Mouse (Mus musculus): ENCODE measurements around the gene Adprm. TPM values are rescaled to one million over a fixed set of nuclear protein-coding genes. Genes with fewer than 3 reads are reported as not detected.
A peak's percentile ranks its signal among the peaks of the same experiment; 100 is the strongest.
"Not testable (repeated sequence)": the region's sequence is repeated elsewhere in the genome, so short reads cannot be mapped to it uniquely, and the experiment has no call there.

Adprm gene
- polyA plus RNA-seq, 1 experiment, result 15.4 TPM

- Histone ChIP-seq H3K4me1 (ENCODE audit: control insufficient read depth, insufficient read depth, low read length) (no peaks in the 10 kb centered on the region), H3K27ac (ENCODE audit: control insufficient read depth, insufficient read depth, low read depth, low read length, poor library complexity) (no peak overlapping the region), H3K4me3 (replicated peaks; ENCODE audit: control insufficient read depth, low read depth, low read length) (no peak overlapping the region)
- TF ChIP-seq POLR2A (IDR thresholded peaks at IDR 0.05; ENCODE audit: borderline replicate concordance, control insufficient read depth, low read depth, low read length), result no peak
- 0 out of 2 replicates have a peak, but pooled peaks have one; percentile 1 for TF ChIP-seq CTCF (IDR thresholded peaks at IDR 0.05; ENCODE audit: control insufficient read depth, insufficient read depth, low read length)
- 44% methylated on average over 16 of the region's 16 CpGs for WGBS
Observed at GRCm38 (mm10) chr11:67030904-67031602, 21.3 kb downstream of the Adprm start.

- Histone ChIP-seq H3K4me1 (ENCODE audit: control insufficient read depth, insufficient read depth, low read length) (no peaks in the 10 kb centered on the region), H3K27ac (ENCODE audit: control insufficient read depth, insufficient read depth, low read depth, low read length, poor library complexity) (peak within 1 kb of the TSS; percentile 43), H3K4me3 (replicated peaks; ENCODE audit: control insufficient read depth, low read depth, low read length) (peak within 1 kb of the TSS; percentile 66)
- WGBS, result under 1% methylated on average over 35 of the region's 35 CpGs
- TF ChIP-seq CTCF (IDR thresholded peaks at IDR 0.05; ENCODE audit: control insufficient read depth, insufficient read depth, low read length) (peak; percentile 86), POLR2A (IDR thresholded peaks at IDR 0.05; ENCODE audit: borderline replicate concordance, control insufficient read depth, low read depth, low read length) (peak; percentile 65; the same call in 1 of the 2 replicates)
Observed at GRCm38 (mm10) chr11:67024867-67025477, 27.4 kb downstream of the Adprm start, which contains the start of gene Tmem220. TSS of gene Tmem220 (plus strand) at chr11:67025154.

- H3K4me1 ChIP-seq (ENCODE audit: control insufficient read depth, insufficient read depth, low read length), result no peaks in the 10 kb centered on the region
- 48% methylated on average over 6 of the region's 6 CpGs for WGBS
- no peak overlapping the region for H3K4me3 ChIP-seq (replicated peaks; ENCODE audit: control insufficient read depth, low read depth, low read length)
- no peak overlapping the region for H3K27ac ChIP-seq (ENCODE audit: control insufficient read depth, insufficient read depth, low read depth, low read length, poor library complexity)
- no peak for TF ChIP-seq CTCF (IDR thresholded peaks at IDR 0.05; ENCODE audit: control insufficient read depth, insufficient read depth, low read length)
Observed at GRCm38 (mm10) chr11:67023802-67024340, 28.5 kb downstream of the Adprm start.

- H3K4me3 ChIP-seq (replicated peaks; ENCODE audit: control insufficient read depth, low read depth, low read length); H3K4me1 ChIP-seq (ENCODE audit: control insufficient read depth, insufficient read depth, low read length); H3K27ac ChIP-seq (ENCODE audit: control insufficient read depth, insufficient read depth, low read depth, low read length, poor library complexity): not testable (repeated sequence)
- WGBS, result 42% methylated on average over 1 of the region's 1 CpGs
Observed at GRCm38 (mm10) chr11:67023191-67023590, 29.2 kb downstream of the Adprm start.

- 72% methylated on average over 13 of the region's 13 CpGs for WGBS
- H3K27ac ChIP-seq (ENCODE audit: control insufficient read depth, insufficient read depth, low read depth, low read length, poor library complexity), result no peak overlapping the region
- H3K4me3 ChIP-seq (replicated peaks; ENCODE audit: control insufficient read depth, low read depth, low read length), result no peak overlapping the region
- TF ChIP-seq CTCF (IDR thresholded peaks at IDR 0.05; ENCODE audit: control insufficient read depth, insufficient read depth, low read length) (peak; percentile 47), POLR2A (IDR thresholded peaks at IDR 0.05; ENCODE audit: borderline replicate concordance, control insufficient read depth, low read depth, low read length) (no peak)
- H3K4me1 ChIP-seq (ENCODE audit: control insufficient read depth, insufficient read depth, low read length), result no peaks in the 10 kb centered on the region; the same call in 1 of the 2 replicates
Observed at GRCm38 (mm10) chr11:67022354-67023115, 29.9 kb downstream of the Adprm start.

GRCm38 (mm10) chr11:67020948-67021347 is 31.4 kb downstream of the Adprm start:
- H3K4me3 ChIP-seq (replicated peaks; ENCODE audit: control insufficient read depth, low read depth, low read length), result no peak overlapping the region
- WGBS, result 7% methylated on average over 12 of the region's 12 CpGs
- no peak overlapping the region for H3K27ac ChIP-seq (ENCODE audit: control insufficient read depth, insufficient read depth, low read depth, low read length, poor library complexity)
- TF ChIP-seq CTCF (IDR thresholded peaks at IDR 0.05; ENCODE audit: control insufficient read depth, insufficient read depth, low read length) (peak; percentile 46; the same call in 1 of the 2 replicates), POLR2A (IDR thresholded peaks at IDR 0.05; ENCODE audit: borderline replicate concordance, control insufficient read depth, low read depth, low read length) (no peak)
- H3K4me1 ChIP-seq (ENCODE audit: control insufficient read depth, insufficient read depth, low read length), result no peaks in the 10 kb centered on the region; the same call in 1 of the 2 replicates

GRCm38 (mm10) chr11:67019711-67020475 is 32.5 kb downstream of the Adprm start:
- no peak for TF ChIP-seq POLR2A (IDR thresholded peaks at IDR 0.05; ENCODE audit: borderline replicate concordance, control insufficient read depth, low read depth, low read length)
- no peak for TF ChIP-seq CTCF (IDR thresholded peaks at IDR 0.05; ENCODE audit: control insufficient read depth, insufficient read depth, low read length)
- Histone ChIP-seq H3K4me3 (replicated peaks; ENCODE audit: control insufficient read depth, low read depth, low read length) (no peak overlapping the region), H3K4me1 (ENCODE audit: control insufficient read depth, insufficient read depth, low read length) (no peaks in the 10 kb centered on the region; the same call in 1 of the 2 replicates), H3K27ac (ENCODE audit: control insufficient read depth, insufficient read depth, low read depth, low read length, poor library complexity) (no peak overlapping the region)
- 48% methylated on average over 7 of the region's 7 CpGs for WGBS
